Mouse (Mus musculus): ENCODE results near the gene Gm10135.
"Not testable (repeated sequence)": the region's sequence is repeated elsewhere in the genome, so short reads cannot be mapped to it uniquely, and the experiment has no call there.

Gene Gm10135

GRCm38 (mm10) chr5:72957281-72957680 is 17.2 kb downstream of the Gm10135 start:
- no peak for DNase-seq

GRCm38 (mm10) chr5:72953996-72954604 is 20.4 kb downstream of the Gm10135 start:
- no peak for DNase-seq

- DNase-seq: no peak
Observed at GRCm38 (mm10) chr5:72950252-72950651, 24.2 kb downstream of the Gm10135 start.

- no peak for DNase-seq
Observed at GRCm38 (mm10) chr5:72948136-72948535, 26.4 kb downstream of the Gm10135 start.

GRCm38 (mm10) chr5:72940906-72941432 is 33.5 kb downstream of the Gm10135 start:
- DNase-seq: no peak

GRCm38 (mm10) chr5:72939311-72939710 is 35.2 kb downstream of the Gm10135 start:
- no peak for DNase-seq

GRCm38 (mm10) chr5:72938421-72938820 is 36.1 kb downstream of the Gm10135 start:
- not testable (repeated sequence) for DNase-seq

GRCm38 (mm10) chr5:72933026-72933675 is 41.4 kb downstream of the Gm10135 start:
- no peak for DNase-seq

- no peak for DNase-seq
Observed at GRCm38 (mm10) chr5:72927074-72927473, 47.4 kb downstream of the Gm10135 start.

GRCm38 (mm10) chr5:72922796-72923195 is 51.7 kb downstream of the Gm10135 start:
- no peak for DNase-seq

GRCm38 (mm10) chr5:72921171-72921570 is 53.3 kb downstream of the Gm10135 start:
- no peak for DNase-seq

- DNase-seq: no peak
Observed at GRCm38 (mm10) chr5:72920416-72920815, 54.1 kb downstream of the Gm10135 start.

- DNase-seq: no peak
Observed at GRCm38 (mm10) chr5:72916851-72917250, 57.7 kb downstream of the Gm10135 start.

GRCm38 (mm10) chr5:72916048-72916447 is 58.5 kb downstream of the Gm10135 start:
- no peak for DNase-seq

Data from cerebellum, adult 8-10 months (tissue).